Mouse (Mus musculus) heart, adult 2 months (tissue): Measurements from ENCODE around the gene Ptprd. TPM values are rescaled to one million over a fixed set of nuclear protein-coding genes. Genes with fewer than 3 reads are reported as not detected.

Source experiments
- DNase-seq, 2 experiments: peaks; one replicate each; pipeline ENCODE4 v3.0.0; 2021
- H3K27ac ChIP-seq: fragments of 200-600 bp; 2 replicates; pipeline ENCODE4 v1.8.1; 2022
- H3K27me3 ChIP-seq: fragments of 200-500 bp; 2 replicates; pipeline ENCODE4 v1.6.1; 2012; ENCODE audit warnings: mild to moderate bottlenecking, low read length, inconsistent platforms, mixed read lengths; ENCODE audit not compliant: control insufficient read depth, insufficient read depth
- H3K36me3 ChIP-seq: fragments of 200-500 bp; 2 replicates; pipeline ENCODE4 v1.6.1; 2012; ENCODE audit warnings: low read length, inconsistent platforms; ENCODE audit not compliant: control insufficient read depth, insufficient read depth
- H3K4me1 ChIP-seq: fragments of 200-500 bp; 2 replicates; pipeline ENCODE4 v1.6.1; 2011; ENCODE audit warnings: low read length; ENCODE audit not compliant: control insufficient read depth, insufficient read depth
- H3K4me3 ChIP-seq: fragments of 200-600 bp; 2 replicates; pipeline ENCODE4 v1.8.1; 2022
- H3K79me2 ChIP-seq: fragments of 200-500 bp; replicated peaks from 2 replicates; pipeline ENCODE4 v1.6.1; 2012; ENCODE audit warnings: mild to moderate bottlenecking, inconsistent platforms, low read length, moderate library complexity, mixed read lengths; ENCODE audit not compliant: control insufficient read depth, insufficient read depth
- H3K9ac ChIP-seq: fragments of 200-500 bp; 2 replicates; pipeline ENCODE4 v1.6.1; 2012; ENCODE audit warnings: low read depth, mild to moderate bottlenecking, control low read depth, inconsistent platforms, low read length, mixed read lengths
- CTCF ChIP-seq: fragments of 200-600 bp; IDR thresholded peaks from 2 replicates; pipeline ENCODE4 v1.8.1; 2022; ENCODE audit warnings: antibody characterized with exemption, mild to moderate bottlenecking, moderate library complexity
- EP300 ChIP-seq: fragments of 200-500 bp; IDR thresholded peaks from 2 replicates; pipeline ENCODE4 v1.6.1; 2011; ENCODE audit warnings: low read depth, low read length, control low read depth; ENCODE audit not compliant: insufficient read depth
- POLR2A ChIP-seq: fragments of 200-500 bp; IDR thresholded peaks from 2 replicates; pipeline ENCODE4 v1.6.1; 2011; ENCODE audit warnings: mild to moderate bottlenecking, low read depth, low read length, control low read depth; ENCODE audit not compliant: insufficient read depth
- WGBS: fragments of 180-500 bp; shearing (Covaris S2); methylation state at CpG from one replicate; pipeline ENCODE4 v1.1.7; 2018; 5-methylcytosine and 5-hydroxymethylcytosine counted together
- intact Hi-C: fragments of 180-260 bp; cut with DNase I; formaldehyde crosslinking; loops from one replicate; pipeline ENCODE4 v1.15.1; 2025
- microRNA-seq, 2 experiments: library from miRNA; unstranded; fragments of <30 nt; microRNA quantifications; one replicate each; pipeline ENCODE4 v1.2.0; 2021
- polyA plus RNA-seq: library from polyadenylated mRNA; depleted of rRNA; stranded (reverse); fragments of >200 nt; gene quantifications from 2 replicates; pipeline ENCODE4 v1.2.3, GENCODE M21; 2012
- total RNA-seq, 2 experiments: library from RNA; stranded (reverse); gene quantifications; 2 replicates each; pipeline ENCODE4 v1.2.3; 2021

Gene Ptprd
- total and polyA plus RNA-seq, 3 experiments: 2.7 to 7.0 (median 5.3) TPM

DNA sequence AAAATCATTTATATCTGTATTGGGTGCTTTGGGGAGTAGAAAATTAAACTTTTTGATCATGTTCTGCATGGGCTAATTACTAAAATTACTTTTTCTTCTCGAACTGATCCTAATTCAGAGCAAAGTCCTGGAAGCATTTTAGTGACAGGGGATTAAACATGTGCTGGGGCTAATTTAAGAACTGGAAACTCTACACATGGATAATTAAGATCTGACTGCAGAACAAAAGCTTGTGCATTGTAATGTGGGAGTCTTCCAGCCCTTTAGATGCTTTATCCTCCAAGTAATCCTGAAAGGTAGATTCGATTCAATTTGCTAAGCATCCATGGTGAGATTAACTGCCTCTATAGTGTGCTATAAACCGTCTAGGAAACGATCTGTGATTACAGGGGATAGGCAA is 2316.9 kb downstream of the Ptprd start:
- WGBS: 75% methylated on average over 4 of the region's 4 CpGs
- no peak for TF ChIP-seq POLR2A
- no peak for TF ChIP-seq CTCF
- TF ChIP-seq EP300: no peak
- DNase-seq: no peak

More for the DNA sequence above, 2316.9 kb downstream of the Ptprd start:
- H3K9ac ChIP-seq: no peak overlapping the region
- H3K79me2 ChIP-seq: no peaks in the 10 kb centered on the region
- intact Hi-C loops: no loop called here
- H3K27ac ChIP-seq: no peak overlapping the region
- no peaks in the 10 kb centered on the region for H3K36me3 ChIP-seq
- no peaks in the 10 kb centered on the region for H3K27me3 ChIP-seq
- H3K4me1 ChIP-seq: no peaks in the 10 kb centered on the region
- H3K4me3 ChIP-seq: no peak overlapping the region

Small RNAs within 50 kb of the gene (microRNA-seq; reads per million reads assigned to microRNA genes)
- 0 reads per million in 2 experiments for gene Gm23159
